Mouse (Mus musculus) heart, adult 18-20 months (tissue): ENCODE measurements around the gene Tpm4. TPM values are rescaled to one million over a fixed set of nuclear protein-coding genes. Genes with fewer than 3 reads are reported as not detected.

Experiments used
- DNase-seq, 2 experiments: peaks; one replicate each; pipeline ENCODE4 v3.0.0; 2021 to 2022; ENCODE audit warnings: mixed read lengths in 1 of 2
- total RNA-seq, 2 experiments: library from RNA; stranded (reverse); gene quantifications; 2 replicates each; pipeline ENCODE4 v1.2.3; 2021

Tpm4 gene
- total RNA-seq, 2 experiments from 2014 or later = 89.1 to 107 TPM

DNA sequence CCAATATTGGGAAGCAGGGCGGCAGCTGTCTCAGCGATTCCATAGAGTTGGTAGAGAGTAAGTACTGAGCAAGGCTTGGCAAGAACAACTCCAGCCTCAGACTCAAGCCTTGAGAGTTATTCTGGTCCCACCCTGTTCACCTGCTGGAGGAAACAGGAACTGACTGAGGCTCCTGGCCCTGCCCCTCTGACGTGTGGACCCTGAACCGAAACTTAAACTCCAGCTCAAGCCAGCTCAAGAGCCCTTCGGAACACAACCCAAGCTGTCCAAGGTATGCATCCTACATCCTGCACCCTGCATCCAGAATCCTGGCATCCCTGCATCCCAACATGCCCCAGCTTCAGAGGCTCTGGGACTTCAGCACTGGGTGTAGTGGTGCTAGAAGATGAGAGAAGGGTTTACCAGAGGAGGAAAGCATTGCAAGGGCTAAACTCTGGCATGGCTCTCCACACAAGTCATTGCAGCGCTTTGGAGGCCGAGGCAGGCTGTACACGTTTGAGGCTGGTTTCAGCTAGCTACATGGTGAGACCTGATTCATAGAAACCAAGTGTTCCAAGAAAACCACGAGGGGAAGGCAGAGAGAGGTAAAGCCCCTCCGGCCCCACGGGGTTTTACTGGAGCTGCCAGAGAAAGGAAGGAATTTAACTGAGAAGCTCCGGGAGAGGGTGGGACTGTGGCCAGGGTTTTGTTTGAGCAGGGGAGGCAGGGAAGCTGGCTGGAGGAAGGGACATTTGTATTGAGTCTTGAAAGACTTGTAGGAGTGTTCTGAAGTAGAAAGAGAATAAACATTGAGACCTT is 54.8 kb downstream of the Tpm4 start, which contains the start of gene Hsh2d:
Gene Hsh2d (plus strand): TSS at position 222 of the 798 bp plus-strand sequence.
- DNase-seq = no peak

DNA sequence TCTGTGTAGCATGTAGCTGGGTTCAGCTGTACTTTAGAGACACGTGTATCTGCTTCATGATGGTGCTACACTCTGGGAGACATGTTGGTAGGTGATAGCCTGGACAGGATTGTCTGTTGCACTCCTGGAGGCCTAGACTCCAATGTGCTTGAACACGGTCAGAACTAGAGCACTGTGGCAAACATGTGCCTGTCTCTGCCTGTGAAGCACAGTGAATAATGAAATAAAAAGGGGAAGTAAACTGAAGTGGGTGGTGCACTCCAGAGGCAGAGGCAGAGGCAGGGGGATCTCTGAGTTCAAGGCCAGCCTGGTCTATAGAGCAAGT is 55.4 kb downstream of the Tpm4 start:
- no peak for DNase-seq

DNA sequence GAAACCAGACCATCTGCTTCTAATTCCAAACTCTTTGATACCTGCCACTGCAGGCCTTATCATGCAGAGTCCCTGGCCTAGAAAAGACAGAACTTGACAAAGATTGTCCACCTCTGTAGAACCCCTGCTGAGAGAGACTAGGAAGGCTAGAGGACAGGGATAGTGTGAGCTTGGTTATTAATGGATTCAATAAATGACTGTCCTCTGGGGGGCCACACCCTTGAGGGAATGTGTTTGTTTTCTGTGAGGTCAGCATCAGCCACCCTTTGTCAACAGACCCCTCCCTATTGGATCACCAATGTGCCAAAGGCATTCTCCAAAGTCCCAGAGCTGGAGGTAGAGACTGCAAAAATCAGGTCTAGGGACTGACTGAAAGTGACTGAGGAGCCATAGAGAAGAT is 57.3 kb downstream of the Tpm4 start:
- DNase-seq = no peak

DNA sequence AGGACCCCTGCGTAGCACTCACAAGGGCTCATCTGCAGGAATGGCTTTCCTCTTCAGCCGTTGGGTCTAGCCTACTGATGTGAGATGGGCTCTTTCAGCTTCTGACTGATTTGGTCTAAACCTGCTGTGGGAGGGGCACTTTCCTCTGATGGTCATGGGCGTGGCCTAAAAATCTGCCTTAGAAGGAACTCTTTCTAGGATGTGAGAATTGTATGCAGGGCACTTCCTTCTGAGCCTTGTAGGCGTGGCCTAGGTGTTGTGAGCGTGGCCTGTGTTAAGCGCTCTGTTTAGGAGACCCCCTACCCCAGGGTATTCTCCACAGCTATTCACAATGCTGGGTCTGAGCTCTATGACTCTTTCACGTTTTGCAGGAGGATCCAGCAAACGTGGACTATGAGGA is 63.2 kb downstream of the Tpm4 start:
- no peak for DNase-seq

Other genes starting within 250 kb of the Tpm4 start
- 1 to 10 TPM; 3.4 to 3.6 TPM for gene Zfp882, start 226.4 kb upstream of the Tpm4 start, total RNA-seq
- gene Zfp617, start 226.3 kb upstream of the Tpm4 start, total RNA-seq = 10 to 100 TPM; 20.2 to 24.6 TPM
- 1 to 10 TPM; 5.7 to 8.2 TPM for gene Zfp961, start 183.9 kb upstream of the Tpm4 start, total RNA-seq
- 1 to 10 TPM in 1 of 2 experiments, under 1 TPM in 1; 0.69 to 2.7 TPM for gene Cyp4f18, start 125.3 kb upstream of the Tpm4 start, total RNA-seq
- not detected for gene Olfr372, start 93.8 kb upstream of the Tpm4 start, total RNA-seq
- not detected for gene Olfr373, start 51.8 kb upstream of the Tpm4 start, total RNA-seq
- not detected for gene Olfr374, start 27.9 kb upstream of the Tpm4 start, total RNA-seq
- gene Rab8a, start 26.2 kb downstream of the Tpm4 start, total RNA-seq = 10 to 100 TPM; 20.0 to 25.1 TPM
- under 1 TPM in 1 of 2 experiments, not detected in 1; 0.51 TPM for gene Hsh2d, start 54.7 kb downstream of the Tpm4 start, total RNA-seq
- gene Cib3, start 77.9 kb downstream of the Tpm4 start, total RNA-seq = 1 to 10 TPM in 1 of 2 experiments, under 1 TPM in 1; 0.62 to 1.7 TPM
- not detected for gene Gm11034, start 78.7 kb downstream of the Tpm4 start, total RNA-seq
- gene Fam32a, start 84.8 kb downstream of the Tpm4 start, total RNA-seq = 10 to 100 TPM; 20.2 to 23.1 TPM
- 10 to 100 TPM; 46.0 to 51.8 TPM for gene Ap1m1, start 105.0 kb downstream of the Tpm4 start, total RNA-seq
- gene Gm10282, start 170.3 kb downstream of the Tpm4 start, total RNA-seq = 1 to 10 TPM; 5.9 to 9.5 TPM
- 10 to 100 TPM; 74.3 to 76.9 TPM for gene Klf2, start 184.1 kb downstream of the Tpm4 start, total RNA-seq